Mouse (Mus musculus): ENCODE measurements at regions not wholly inside any gene's neighbourhood (a gene's known extent, or its start where the extent isn't known, plus 50 kb on each side); places are given as distances from the start of the nearest gene placed in this dataset.
"Not testable (repeated sequence)": the region's sequence is repeated elsewhere in the genome, so short reads cannot be mapped to it uniquely, and the experiment has no call there.

GRCm38 (mm10) chr3:22815842-22816241 lies 739.4 kb downstream of the Tbl1xr1 start:
- 78% methylated on average over 2 of the region's 2 CpGs for WGBS
- H3K27me3 ChIP-seq: no peaks in the 10 kb centered on the region
- H3K36me3 ChIP-seq: no peaks in the 10 kb centered on the region
- no peak overlapping the region for H3K9ac ChIP-seq (replicated peaks)
- ATAC-seq (ENCODE audit: low FRiP score, low read depth): no peak
- no peaks in the 10 kb centered on the region for H3K9me3 ChIP-seq
- no peak overlapping the region for H3K4me2 ChIP-seq (replicated peaks)
- H3K4me3 ChIP-seq: no peak overlapping the region
- no peaks in the 10 kb centered on the region for H3K4me1 ChIP-seq
- no peak overlapping the region for H3K27ac ChIP-seq (replicated peaks)

- no peaks in the 10 kb centered on the region for H3K36me3 ChIP-seq
- H3K9me3 ChIP-seq: no peaks in the 10 kb centered on the region
- WGBS: 79% methylated on average over 4 of the region's 4 CpGs
Measured at GRCm38 (mm10) chr3:22826485-22826884, 750.0 kb downstream of the Tbl1xr1 start.

GRCm38 (mm10) chr3:22838986-22839385 lies 762.5 kb downstream of the Tbl1xr1 start:
- Histone ChIP-seq H3K9ac (replicated peaks) (no peak overlapping the region), H3K4me2 (replicated peaks) (no peak overlapping the region), H3K4me1 (no peaks in the 10 kb centered on the region), H3K27ac (replicated peaks) (no peak overlapping the region), H3K4me3 (no peak overlapping the region), H3K27me3 (no peaks in the 10 kb centered on the region), H3K36me3 (no peaks in the 10 kb centered on the region), H3K9me3 (no peaks in the 10 kb centered on the region)
- 84% methylated on average over 4 of the region's 4 CpGs for WGBS
- no peak for ATAC-seq (ENCODE audit: low FRiP score, low read depth)

More at GRCm38 (mm10) chr3:22826485-22826884, 750.0 kb downstream of the Tbl1xr1 start:
- Histone ChIP-seq H3K4me3 (no peak overlapping the region), H3K4me2 (replicated peaks) (no peak overlapping the region), H3K27me3 (no peaks in the 10 kb centered on the region), H3K4me1 (no peaks in the 10 kb centered on the region), H3K9ac (replicated peaks) (no peak overlapping the region), H3K27ac (replicated peaks) (no peak overlapping the region)
- no peak for ATAC-seq (ENCODE audit: low FRiP score, low read depth)

- no peak overlapping the region for H3K9ac ChIP-seq (replicated peaks)
- H3K4me3 ChIP-seq: no peak overlapping the region
- ATAC-seq (ENCODE audit: low FRiP score, low read depth): no peak
- H3K4me2 ChIP-seq (replicated peaks): no peak overlapping the region
- H3K36me3 ChIP-seq: no peaks in the 10 kb centered on the region
- H3K27me3 ChIP-seq: no peaks in the 10 kb centered on the region
- H3K9me3 ChIP-seq: no peaks in the 10 kb centered on the region
- H3K4me1 ChIP-seq: no peaks in the 10 kb centered on the region
- no peak overlapping the region for H3K27ac ChIP-seq (replicated peaks)
Measured at GRCm38 (mm10) chr3:22850474-22850873, 774.0 kb downstream of the Tbl1xr1 start.

GRCm38 (mm10) chr3:22863595-22863994 lies 787.1 kb downstream of the Tbl1xr1 start:
- no peaks in the 10 kb centered on the region for H3K4me1 ChIP-seq
- H3K36me3 ChIP-seq: no peaks in the 10 kb centered on the region
- 92% methylated on average over 2 of the region's 2 CpGs for WGBS
- no peak overlapping the region for H3K4me2 ChIP-seq (replicated peaks)
- no peaks in the 10 kb centered on the region for H3K9me3 ChIP-seq
- no peak for ATAC-seq (ENCODE audit: low FRiP score, low read depth)
- no peak overlapping the region for H3K9ac ChIP-seq (replicated peaks)
- no peaks in the 10 kb centered on the region for H3K27me3 ChIP-seq
- no peak overlapping the region for H3K27ac ChIP-seq (replicated peaks)
- H3K4me3 ChIP-seq: no peak overlapping the region

- H3K4me1 ChIP-seq: no peaks in the 10 kb centered on the region
- H3K9me3 ChIP-seq: no peaks in the 10 kb centered on the region
- WGBS: 91% methylated on average over 3 of the region's 3 CpGs
- no peaks in the 10 kb centered on the region for H3K27me3 ChIP-seq
- H3K9ac ChIP-seq (replicated peaks): no peak overlapping the region
- ATAC-seq (ENCODE audit: low FRiP score, low read depth): no peak
- H3K27ac ChIP-seq (replicated peaks): no peak overlapping the region
- no peaks in the 10 kb centered on the region for H3K36me3 ChIP-seq
- no peak overlapping the region for H3K4me2 ChIP-seq (replicated peaks)
- no peak overlapping the region for H3K4me3 ChIP-seq
Measured at GRCm38 (mm10) chr3:22877883-22878282, 801.4 kb downstream of the Tbl1xr1 start.

- WGBS: 69% methylated on average over 1 of the region's 1 CpGs
- ATAC-seq (ENCODE audit: low FRiP score, low read depth): no peak
Measured at GRCm38 (mm10) chr3:22892735-22893134, 816.3 kb downstream of the Tbl1xr1 start.

GRCm38 (mm10) chr3:22897651-22898050 lies 821.2 kb downstream of the Tbl1xr1 start:
- H3K27ac ChIP-seq (replicated peaks): no peak overlapping the region
- no peak for ATAC-seq (ENCODE audit: low FRiP score, low read depth)
- H3K4me1 ChIP-seq: no peaks in the 10 kb centered on the region
- H3K4me3 ChIP-seq: no peak overlapping the region
- 69% methylated on average over 2 of the region's 2 CpGs for WGBS
- no peaks in the 10 kb centered on the region for H3K27me3 ChIP-seq
- no peaks in the 10 kb centered on the region for H3K9me3 ChIP-seq
- H3K9ac ChIP-seq (replicated peaks): no peak overlapping the region
- no peaks in the 10 kb centered on the region for H3K36me3 ChIP-seq
- no peak overlapping the region for H3K4me2 ChIP-seq (replicated peaks)

More at GRCm38 (mm10) chr3:22892735-22893134, 816.3 kb downstream of the Tbl1xr1 start:
- H3K9me3 ChIP-seq: no peaks in the 10 kb centered on the region
- no peaks in the 10 kb centered on the region for H3K4me1 ChIP-seq
- no peaks in the 10 kb centered on the region for H3K36me3 ChIP-seq
- no peak overlapping the region for H3K4me3 ChIP-seq
- no peaks in the 10 kb centered on the region for H3K27me3 ChIP-seq
- no peak overlapping the region for H3K9ac ChIP-seq (replicated peaks)
- no peak overlapping the region for H3K4me2 ChIP-seq (replicated peaks)
- H3K27ac ChIP-seq (replicated peaks): no peak overlapping the region

- no peak overlapping the region for H3K27ac ChIP-seq (replicated peaks)
- no peak overlapping the region for H3K4me3 ChIP-seq
- H3K9me3 ChIP-seq: no peaks in the 10 kb centered on the region
- no peaks in the 10 kb centered on the region for H3K27me3 ChIP-seq
- no peak for ATAC-seq (ENCODE audit: low FRiP score, low read depth)
- H3K36me3 ChIP-seq: no peaks in the 10 kb centered on the region
- H3K9ac ChIP-seq (replicated peaks): no peak overlapping the region
- no peaks in the 10 kb centered on the region for H3K4me1 ChIP-seq
- 93% methylated on average over 10 of the region's 10 CpGs for WGBS
- H3K4me2 ChIP-seq (replicated peaks): no peak overlapping the region
Measured at GRCm38 (mm10) chr3:22900966-22901365, 824.5 kb downstream of the Tbl1xr1 start.

GRCm38 (mm10) chr3:22928970-22929369 lies 852.5 kb downstream of the Tbl1xr1 start:
- H3K4me2 ChIP-seq (replicated peaks): no peak overlapping the region
- no peak overlapping the region for H3K4me3 ChIP-seq
- no peak overlapping the region for H3K9ac ChIP-seq (replicated peaks)
- no peaks in the 10 kb centered on the region for H3K36me3 ChIP-seq
- no peaks in the 10 kb centered on the region for H3K4me1 ChIP-seq
- no peak overlapping the region for H3K27ac ChIP-seq (replicated peaks)
- no peaks in the 10 kb centered on the region for H3K9me3 ChIP-seq
- H3K27me3 ChIP-seq: no peaks in the 10 kb centered on the region
- 84% methylated on average over 3 of the region's 3 CpGs for WGBS
- no peak for ATAC-seq (ENCODE audit: low FRiP score, low read depth)

GRCm38 (mm10) chr3:22929762-22930519 lies 853.5 kb downstream of the Tbl1xr1 start:
- Histone ChIP-seq H3K4me2 (replicated peaks) (no peak overlapping the region), H3K9me3 (no peaks in the 10 kb centered on the region), H3K36me3 (no peaks in the 10 kb centered on the region), H3K27ac (replicated peaks) (no peak overlapping the region), H3K4me3 (no peak overlapping the region), H3K27me3 (no peaks in the 10 kb centered on the region), H3K9ac (replicated peaks) (no peak overlapping the region), H3K4me1 (no peaks in the 10 kb centered on the region)
- ATAC-seq (ENCODE audit: low FRiP score, low read depth): peak; percentile 56; the same call in 1 of the 2 replicates
- WGBS: 95% methylated on average over 2 of the region's 2 CpGs

GRCm38 (mm10) chr3:22945646-22946045 lies 869.2 kb downstream of the Tbl1xr1 start:
- not testable (repeated sequence) for H3K36me3 ChIP-seq; H3K4me1 ChIP-seq; H3K4me3 ChIP-seq; ATAC-seq (ENCODE audit: low FRiP score, low read depth); H3K27ac ChIP-seq (replicated peaks); H3K9me3 ChIP-seq; H3K9ac ChIP-seq (replicated peaks); H3K4me2 ChIP-seq (replicated peaks); H3K27me3 ChIP-seq
- WGBS: 76% methylated on average over 4 of the region's 4 CpGs

- Histone ChIP-seq H3K4me2 (replicated peaks) (no peak overlapping the region), H3K4me3 (no peak overlapping the region), H3K27ac (replicated peaks) (no peak overlapping the region), H3K27me3 (no peaks in the 10 kb centered on the region), H3K9ac (replicated peaks) (no peak overlapping the region), H3K4me1 (no peaks in the 10 kb centered on the region), H3K36me3 (no peaks in the 10 kb centered on the region), H3K9me3 (no peaks in the 10 kb centered on the region)
- 82% methylated on average over 4 of the region's 4 CpGs for WGBS
- no peak for ATAC-seq (ENCODE audit: low FRiP score, low read depth)
Measured at GRCm38 (mm10) chr3:22947181-22947580, 870.7 kb downstream of the Tbl1xr1 start.

Data from midbrain, embryonic 12.5 days (tissue).